Mouse (Mus musculus) T-cell, adult 2 months (primary cell): Measurements from ENCODE around the gene Gm10577.

ENCODE experiments used
- DNase-seq: peaks from one replicate; pipeline ENCODE4 v3.0.0; 2022; ENCODE audit warnings: low spot score

The Gm10577 gene

DNA sequence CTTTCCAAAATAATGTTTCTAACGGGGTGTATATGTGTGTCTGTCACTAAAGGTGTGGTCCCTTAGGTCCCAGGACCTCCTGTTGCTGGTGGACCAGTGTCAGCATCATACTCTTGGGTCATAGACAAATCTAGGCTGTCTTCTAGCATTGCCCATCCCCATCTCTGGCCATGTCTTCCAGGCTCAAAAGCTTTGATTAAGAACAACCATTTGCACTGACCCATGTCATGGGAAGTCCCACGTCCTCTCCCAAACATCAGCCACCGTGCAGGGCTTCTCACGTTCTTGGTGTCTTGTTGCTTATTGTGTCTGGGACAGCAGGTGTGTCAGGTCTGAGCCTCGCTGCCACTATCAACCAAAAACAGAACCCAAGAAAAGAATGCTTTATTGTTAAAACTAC, 24.9 kb downstream of the Gm10577 start:
- no peak for DNase-seq

DNA sequence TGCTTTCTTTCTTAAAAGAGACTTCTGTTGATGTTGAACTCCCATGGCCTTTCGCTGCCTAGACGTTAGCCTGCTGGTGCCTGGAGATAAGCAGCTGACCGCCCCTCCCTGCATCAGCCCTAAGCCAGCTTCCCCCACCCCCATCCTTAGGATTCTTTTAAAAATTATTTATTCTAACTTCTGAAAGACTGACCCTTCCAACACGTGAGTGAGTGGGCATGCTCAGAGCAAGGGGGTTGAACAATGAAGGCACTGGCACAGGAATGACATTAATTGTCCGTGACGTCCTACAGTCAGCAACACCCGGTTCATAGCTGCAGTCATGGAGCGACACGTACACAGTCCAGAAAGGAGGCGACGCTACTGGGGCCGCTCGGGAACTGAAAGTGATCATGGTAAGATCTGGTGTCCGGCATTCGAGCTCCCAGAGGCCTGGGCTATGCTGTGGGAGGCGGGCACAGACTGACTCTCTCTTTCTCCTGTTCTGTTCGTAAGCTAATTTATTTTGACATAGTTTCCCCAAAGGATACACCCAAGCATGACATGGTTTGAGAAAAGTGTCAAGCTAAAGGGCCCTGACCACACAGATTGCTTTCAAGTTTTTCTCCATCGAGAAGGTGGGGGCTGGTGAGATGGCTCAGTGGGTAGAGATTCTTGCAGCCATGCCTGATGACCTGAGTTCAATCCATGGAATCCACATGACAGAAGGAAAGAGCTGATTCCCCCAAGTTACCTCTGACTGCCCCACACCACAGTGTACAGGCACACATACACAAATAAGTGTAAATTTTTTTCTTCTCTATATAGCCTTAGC, 25.8 kb downstream of the Gm10577 start:
- DNase-seq, result no peak

DNA sequence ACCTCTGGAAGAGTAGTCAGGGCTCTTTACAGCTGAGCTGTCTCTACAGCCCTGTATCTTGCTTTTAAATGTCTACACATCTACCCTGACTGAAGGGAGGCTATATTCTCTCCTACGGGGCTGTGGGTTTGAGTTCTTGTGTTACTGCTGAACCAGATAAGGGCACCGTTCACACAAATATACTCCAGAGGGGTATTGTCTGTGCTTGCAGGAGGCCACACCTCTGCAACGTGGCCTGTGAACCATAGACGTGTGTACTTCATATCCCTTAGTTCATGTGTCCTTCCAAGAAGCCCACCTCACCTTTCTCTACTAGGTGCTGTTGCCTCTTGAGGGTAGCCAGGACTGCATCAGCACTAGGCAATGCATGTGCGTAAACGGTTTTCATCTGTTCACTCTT, 28.4 kb downstream of the Gm10577 start:
- DNase-seq, result no peak

DNA sequence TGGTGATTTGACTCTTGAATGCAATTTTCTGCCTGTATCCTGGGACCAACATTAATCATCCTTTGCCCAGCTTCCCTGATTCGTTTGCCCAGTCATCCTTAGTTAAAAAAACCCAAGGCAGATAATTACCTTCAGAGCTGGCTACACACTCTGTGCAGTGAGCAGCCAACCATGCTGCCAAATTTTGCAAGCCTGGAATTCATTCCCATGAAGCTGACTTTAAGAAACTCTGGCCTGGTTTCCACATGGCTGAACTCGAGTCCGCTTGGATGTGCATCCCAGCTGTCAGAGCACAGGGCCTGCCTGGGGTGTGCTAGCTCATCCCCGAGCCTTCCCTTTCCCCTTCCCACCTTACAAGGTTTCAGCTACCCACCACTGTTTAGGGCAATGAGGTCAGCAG, 29.5 kb downstream of the Gm10577 start:
- DNase-seq, result no peak

DNA sequence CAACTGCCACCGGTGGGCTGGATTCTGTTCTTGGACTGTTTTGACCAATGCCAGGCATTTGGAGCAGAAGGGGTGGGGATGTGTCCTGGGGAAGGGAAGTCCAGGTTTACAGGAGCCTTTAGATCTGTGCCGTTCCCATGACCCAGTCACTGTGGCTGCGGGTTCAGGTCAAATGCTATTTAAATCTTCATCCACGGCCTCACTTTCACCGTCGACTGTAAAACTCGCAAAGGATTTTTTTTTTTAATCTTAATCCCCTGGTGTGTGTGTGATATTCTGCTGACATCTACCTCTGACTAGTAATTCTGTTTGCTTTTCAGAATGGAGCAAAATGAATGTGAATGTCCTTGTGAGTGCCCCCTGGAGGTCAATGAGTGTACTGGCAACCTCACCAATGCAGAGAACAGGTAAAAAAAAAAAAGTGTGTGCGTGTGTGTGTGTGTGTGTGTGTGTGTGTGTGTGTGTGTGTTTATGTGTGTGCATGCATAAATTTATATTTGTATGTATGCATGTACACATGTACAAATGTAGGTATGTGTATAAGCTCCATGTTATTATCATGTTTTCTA, 32.2 kb downstream of the Gm10577 start:
- DNase-seq, result no peak

DNA sequence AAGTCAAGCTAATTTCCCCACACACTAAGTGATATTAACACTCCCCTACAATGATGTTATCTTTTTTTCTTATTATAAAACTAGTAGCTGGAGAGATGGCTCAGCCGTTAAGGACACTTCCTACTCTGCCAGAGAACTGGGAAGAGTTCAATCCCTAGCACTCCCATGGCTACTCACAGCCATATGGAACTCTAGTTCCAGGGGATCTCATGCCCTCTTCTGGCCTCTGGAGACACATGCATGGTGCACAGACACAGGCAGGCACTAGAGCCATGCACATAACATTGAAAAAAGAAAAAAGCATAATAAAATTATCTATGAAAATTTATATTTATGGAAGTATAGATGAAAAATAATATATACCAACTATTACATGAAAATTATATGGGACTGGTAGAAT, 33.3 kb downstream of the Gm10577 start:
- DNase-seq, result no peak

DNA sequence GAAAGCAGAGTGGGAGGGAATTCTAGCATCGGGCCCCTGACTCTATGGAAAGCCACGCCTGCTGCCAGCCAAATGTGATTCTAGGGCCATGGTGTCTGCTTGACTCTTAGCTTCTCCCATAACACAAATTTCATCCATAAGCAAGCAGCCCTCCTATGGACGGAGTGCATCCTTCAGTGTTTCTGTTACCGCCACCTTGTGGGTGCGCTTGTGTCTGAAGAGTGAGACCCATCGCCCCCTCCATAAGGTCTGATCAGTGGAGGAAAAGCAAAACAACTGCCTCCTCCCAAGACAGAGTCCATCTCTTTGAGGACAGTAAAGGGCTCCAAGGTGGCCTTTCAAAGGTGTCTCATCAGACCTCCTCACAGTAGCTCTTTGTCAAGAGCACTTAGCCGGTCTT, 43.0 kb downstream of the Gm10577 start:
- DNase-seq, result no peak

DNA sequence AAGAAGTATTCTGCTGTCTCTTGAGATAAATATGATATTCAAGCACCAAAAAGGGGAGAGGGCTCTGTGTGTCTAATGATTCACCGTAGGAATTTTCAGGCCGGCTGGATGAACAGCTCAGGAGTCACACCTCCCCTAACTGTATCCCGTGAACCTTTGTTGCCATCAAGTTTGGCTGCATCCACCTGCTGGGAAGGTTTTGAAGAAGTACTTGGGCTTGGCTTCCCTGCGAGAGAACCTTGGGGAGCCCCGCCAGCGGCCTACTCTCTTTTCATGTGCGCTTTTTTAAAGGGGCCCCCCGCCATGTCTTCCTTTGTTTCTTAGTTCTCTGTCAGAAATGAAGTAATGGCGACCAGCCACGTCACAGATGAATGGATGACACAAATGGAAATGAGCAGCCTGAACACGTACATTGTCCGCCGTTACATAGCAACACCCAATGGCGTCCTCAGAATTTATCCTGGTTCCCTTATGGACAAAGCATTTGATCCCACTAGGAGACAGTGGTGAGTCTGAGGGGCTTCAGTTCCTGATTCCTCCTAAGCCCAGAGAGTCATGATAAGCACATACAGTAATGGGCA, 46.0 kb downstream of the Gm10577 start:
- DNase-seq, result no peak

DNA sequence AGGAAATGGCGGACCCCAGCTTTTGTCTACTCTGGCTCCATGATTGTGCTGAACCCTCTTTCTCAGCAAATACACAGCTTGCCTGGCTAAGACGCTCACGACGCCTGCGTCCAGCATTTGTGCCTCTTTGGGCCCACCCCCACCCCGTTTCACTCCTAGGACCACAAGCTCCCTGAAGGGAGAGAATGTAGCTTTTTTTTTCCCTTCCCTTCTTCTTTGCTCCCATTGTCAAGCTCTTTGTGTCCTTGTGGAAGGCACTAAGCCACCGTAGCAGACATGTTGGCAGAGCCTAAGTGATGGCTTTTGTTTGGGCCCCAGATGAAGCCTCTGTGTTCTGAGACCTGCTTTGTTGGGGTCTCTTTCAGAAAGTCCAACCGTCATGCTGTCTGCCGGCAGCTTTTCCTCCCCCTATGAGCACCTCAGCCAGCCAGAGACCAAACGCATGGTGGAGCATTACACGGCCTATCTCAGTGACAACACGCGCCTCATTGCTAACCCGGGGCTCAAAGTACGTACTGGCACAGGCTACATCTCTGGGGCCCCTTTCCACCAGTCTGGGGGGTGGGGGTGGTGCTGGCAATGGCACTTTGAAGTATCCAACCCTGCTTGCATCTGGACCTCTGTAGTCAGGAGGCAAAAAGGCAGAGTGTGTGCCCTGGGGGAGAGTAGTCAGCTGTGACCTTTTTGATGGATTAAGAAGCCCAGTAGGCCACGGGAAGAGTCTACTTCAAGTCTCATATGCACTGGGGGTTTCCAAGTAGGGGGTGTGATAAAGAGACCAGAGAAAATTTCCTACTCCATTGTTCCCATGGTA, 46.6 kb downstream of the Gm10577 start:
- DNase-seq, result no peak
